Mouse (Mus musculus) cortical plate, adult 2 months (tissue): Measurements from ENCODE around the gene Rbms1. TPM values are rescaled to one million over a fixed set of nuclear protein-coding genes. Genes with fewer than 3 reads are reported as not detected.

Experiments
- H3K27ac ChIP-seq: fragments of 200-500 bp; 2 replicates; pipeline ENCODE4 v1.5.1; 2012; ENCODE audit warnings: low read length, control low read depth, inconsistent platforms; ENCODE audit not compliant: insufficient read depth
- H3K4me1 ChIP-seq: fragments of 200-500 bp; 2 replicates; pipeline ENCODE4 v1.6.1; 2011; ENCODE audit warnings: low read length; ENCODE audit not compliant: control insufficient read depth, insufficient read depth
- H3K4me3 ChIP-seq: fragments of 200-500 bp; 2 replicates; pipeline ENCODE4 v1.5.1; 2011; ENCODE audit warnings: mild to moderate bottlenecking, low read length, control low read depth; ENCODE audit not compliant: insufficient read depth
- CTCF ChIP-seq: fragments of 200-500 bp; IDR thresholded peaks from 2 replicates; pipeline ENCODE4 v1.5.1; 2011; ENCODE audit warnings: mild to moderate bottlenecking, control low read depth, low read length; ENCODE audit not compliant: insufficient read depth; ENCODE audit errors: extremely low read depth
- POLR2A ChIP-seq: fragments of 200-500 bp; IDR thresholded peaks from 2 replicates; pipeline ENCODE4 v1.6.1; 2011; ENCODE audit warnings: mild to moderate bottlenecking, low read length, control low read depth; ENCODE audit not compliant: insufficient read depth; ENCODE audit errors: extremely low read depth
- polyA plus RNA-seq: library from polyadenylated mRNA; depleted of rRNA; stranded (reverse); fragments of >200 nt; gene quantifications from 2 replicates; pipeline ENCODE4 v1.2.3, GENCODE M21; 2012; rRNA removed

Gene Rbms1
- polyA plus RNA-seq, 1 experiment: 18.8 TPM

DNA sequence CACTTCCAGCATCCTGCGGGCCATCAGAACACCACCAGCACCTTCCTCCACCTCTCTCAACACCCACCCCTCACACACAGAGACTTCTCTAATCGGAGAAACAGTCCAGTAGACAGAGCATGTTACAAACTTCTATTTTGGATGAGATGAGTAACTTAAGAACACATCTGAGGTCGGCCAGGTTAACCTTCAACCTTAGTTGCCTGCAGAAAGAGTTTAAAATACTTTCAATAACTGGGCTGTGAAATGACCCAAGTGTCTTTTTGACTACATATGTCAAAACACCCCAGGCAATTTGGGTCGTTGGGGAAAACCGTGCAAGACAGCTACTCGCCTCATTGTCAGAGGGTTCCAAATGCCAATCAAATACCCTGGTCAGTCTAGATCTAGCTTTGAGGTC is 250.5 kb downstream of the Rbms1 start:
- Histone ChIP-seq H3K27ac (no peak overlapping the region), H3K4me3 (no peak overlapping the region)

DNA sequence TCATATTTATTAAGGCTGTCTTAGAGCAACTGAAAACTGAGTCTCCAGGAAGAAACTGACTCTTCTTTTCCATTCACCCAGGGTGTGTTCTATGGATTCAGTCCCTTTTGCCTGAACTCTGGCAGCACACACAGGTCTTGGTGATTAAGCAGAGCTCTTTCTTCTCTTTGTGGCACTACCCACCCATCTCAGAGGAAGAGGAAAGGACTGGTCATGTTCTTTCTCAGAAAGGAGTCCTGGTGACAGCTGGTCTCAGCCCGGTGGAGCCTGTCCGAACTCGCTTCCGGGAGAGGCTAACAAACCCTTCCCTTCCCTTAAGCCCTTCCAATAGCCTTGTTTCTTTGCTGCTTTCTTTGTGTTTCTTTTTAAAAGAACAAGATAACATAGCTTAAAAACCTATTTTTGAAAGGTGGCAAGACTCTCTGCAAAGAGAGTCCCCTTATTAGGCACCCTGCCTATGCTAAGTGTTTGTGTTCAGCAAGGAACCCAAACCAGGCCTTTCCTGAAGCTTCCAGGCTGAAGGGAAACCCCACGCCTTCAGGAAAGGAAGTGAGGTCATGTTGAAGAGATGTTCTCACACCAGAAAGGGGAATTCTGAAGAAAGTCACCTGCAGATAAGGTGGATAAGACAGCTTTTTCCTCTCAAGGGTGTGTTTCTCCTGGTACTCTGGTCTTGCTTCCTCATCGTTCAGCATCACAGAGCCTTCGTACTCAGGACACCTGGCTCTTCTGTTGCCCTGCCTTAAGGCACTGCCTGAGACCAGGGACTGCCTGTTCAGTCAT is 251.7 kb downstream of the Rbms1 start:
- Histone ChIP-seq H3K27ac (no peak overlapping the region), H3K4me1 (no peaks in the 10 kb centered on the region), H3K4me3 (no peak overlapping the region)
- TF ChIP-seq POLR2A: no peak
- no peak for TF ChIP-seq CTCF

More for the DNA sequence above, 250.5 kb downstream of the Rbms1 start:
- no peaks in the 10 kb centered on the region for H3K4me1 ChIP-seq
- TF ChIP-seq CTCF (no peak), POLR2A (no peak)

DNA sequence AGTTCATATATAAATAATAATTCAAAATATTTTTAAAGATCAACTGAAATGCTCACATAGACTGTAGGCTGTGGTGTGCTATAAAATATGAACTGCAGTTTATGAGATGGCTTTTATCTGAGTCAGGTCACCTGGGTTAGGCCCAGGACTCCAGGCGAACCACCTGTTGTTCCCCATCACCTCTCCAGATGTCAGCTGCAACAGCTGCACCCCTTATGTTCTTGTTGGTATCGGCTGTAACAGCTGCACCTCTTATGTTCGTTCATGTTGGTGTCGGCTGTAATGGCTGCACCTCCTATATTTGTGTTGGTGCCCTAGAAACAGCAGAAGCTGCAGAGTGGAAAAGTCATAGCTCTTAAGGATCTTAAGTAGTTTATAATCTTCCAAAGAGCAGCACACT is 252.7 kb downstream of the Rbms1 start:
- H3K27ac ChIP-seq: no peak overlapping the region
- H3K4me3 ChIP-seq: no peak overlapping the region
- TF ChIP-seq POLR2A (no peak), CTCF (no peak)
- no peaks in the 10 kb centered on the region for H3K4me1 ChIP-seq

DNA sequence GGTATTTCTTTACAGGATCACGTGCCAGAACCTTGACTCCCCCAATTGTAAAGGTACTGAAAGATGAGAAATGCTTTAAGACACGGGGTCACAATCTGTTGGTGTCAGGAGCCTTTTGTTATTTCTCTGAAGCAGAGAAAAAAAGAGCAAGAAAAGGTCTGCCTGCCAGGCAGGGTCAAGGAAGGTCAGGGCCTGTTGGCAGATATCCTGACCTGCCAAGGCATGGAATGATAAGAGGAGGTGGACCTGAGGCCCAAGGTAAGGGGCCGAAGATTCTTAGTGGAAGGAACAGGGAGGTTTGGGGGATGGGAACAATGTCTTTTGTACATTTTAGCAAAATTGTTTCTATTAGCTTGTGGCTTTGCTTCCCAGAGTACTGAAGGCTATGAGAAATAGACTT is 254.3 kb downstream of the Rbms1 start:
- no peak overlapping the region for H3K27ac ChIP-seq
- no peaks in the 10 kb centered on the region for H3K4me1 ChIP-seq
- TF ChIP-seq CTCF (no peak), POLR2A (no peak)
- no peak overlapping the region for H3K4me3 ChIP-seq

DNA sequence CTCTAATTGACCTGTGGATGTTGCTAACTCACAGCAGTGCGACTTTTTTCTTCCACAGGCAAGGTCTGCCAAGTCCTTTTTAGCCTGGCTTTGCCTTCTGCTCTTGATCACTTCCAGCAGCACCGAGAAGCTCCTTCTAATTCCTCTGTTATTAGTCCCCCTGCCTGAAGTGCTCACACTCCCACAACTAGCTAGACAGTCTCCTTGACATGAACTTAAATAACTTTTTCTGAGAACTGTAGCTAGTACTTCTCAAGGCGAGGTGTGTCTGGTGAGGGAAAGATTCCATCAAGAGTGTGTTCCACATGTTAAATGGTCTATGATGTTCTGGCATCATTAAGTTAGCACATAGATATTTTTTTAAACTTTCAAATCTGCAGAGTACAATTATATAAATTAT is 256.1 kb downstream of the Rbms1 start:
- TF ChIP-seq CTCF (no peak), POLR2A (no peak)
- Histone ChIP-seq H3K4me1 (no peaks in the 10 kb centered on the region), H3K27ac (no peak overlapping the region), H3K4me3 (no peak overlapping the region)

DNA sequence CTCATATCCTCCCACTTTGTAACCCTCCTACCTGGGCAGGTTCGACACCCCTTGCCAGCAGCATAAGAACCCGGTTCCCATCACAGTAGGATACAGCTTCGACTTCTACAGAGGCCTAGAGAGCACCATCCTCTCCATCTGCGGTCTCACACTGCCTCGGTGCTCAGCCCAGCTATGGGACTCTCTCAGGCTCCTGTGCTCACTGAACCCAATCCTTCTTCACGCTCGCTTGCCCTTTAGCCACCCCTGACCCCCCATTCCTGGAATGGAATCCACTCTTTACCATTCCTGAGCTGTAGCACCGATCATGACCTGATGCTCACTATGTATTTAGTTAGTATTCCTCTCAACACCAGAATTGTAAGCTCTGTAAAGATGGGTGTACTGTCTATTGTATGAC is 257.6 kb downstream of the Rbms1 start:
- no peaks in the 10 kb centered on the region for H3K4me1 ChIP-seq
- H3K4me3 ChIP-seq: no peak overlapping the region
- TF ChIP-seq CTCF (no peak), POLR2A (no peak)
- no peak overlapping the region for H3K27ac ChIP-seq

DNA sequence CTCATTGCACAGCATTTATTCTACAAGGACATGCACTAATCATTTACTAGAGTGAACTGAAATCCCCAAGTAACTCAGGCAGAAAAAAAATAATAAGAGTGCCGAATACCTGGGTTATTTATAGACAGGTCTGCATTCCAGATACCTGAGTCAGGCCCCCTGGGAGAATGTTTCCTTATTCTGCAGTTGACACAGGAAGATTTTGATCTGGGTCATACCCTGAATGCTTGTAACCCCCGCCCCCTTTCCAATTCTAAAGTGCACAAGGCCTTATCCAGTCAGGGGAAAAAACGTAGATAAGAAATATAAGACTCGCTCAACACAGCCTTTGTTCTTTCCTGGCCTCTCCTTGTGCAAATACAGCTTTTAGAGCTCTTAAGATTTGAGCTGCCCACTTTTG is 259.7 kb downstream of the Rbms1 start:
- Histone ChIP-seq H3K4me1 (no peaks in the 10 kb centered on the region), H3K27ac (no peak overlapping the region), H3K4me3 (no peak overlapping the region)
- TF ChIP-seq CTCF (no peak), POLR2A (no peak)

DNA sequence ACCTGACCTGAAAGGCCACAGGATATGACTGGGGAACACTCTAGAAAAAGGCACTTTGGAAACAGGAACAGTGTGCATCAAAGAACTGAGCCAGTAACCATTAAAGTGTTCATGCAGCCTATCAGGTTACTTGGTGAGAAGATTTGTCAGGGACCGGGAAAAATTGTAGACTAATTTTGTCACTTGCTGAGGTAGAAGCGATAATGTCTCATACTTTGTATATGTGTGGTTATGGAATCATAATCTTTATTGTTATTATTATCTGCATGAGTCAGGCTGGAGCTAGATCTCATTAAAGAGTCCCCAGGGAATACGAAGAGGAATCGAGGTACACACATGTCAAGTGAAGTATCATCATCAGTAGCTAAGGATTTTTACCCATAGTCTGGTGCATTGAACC is 262.0 kb downstream of the Rbms1 start:
- TF ChIP-seq CTCF (no peak), POLR2A (no peak)
- no peak overlapping the region for H3K27ac ChIP-seq
- no peaks in the 10 kb centered on the region for H3K4me1 ChIP-seq

More for the DNA sequence above, 262.0 kb downstream of the Rbms1 start:
- H3K4me3 ChIP-seq: no peak overlapping the region

Other genes starting within 250 kb of the Rbms1 start
- gene Itgb6, start 240.5 kb downstream of the Rbms1 start, polyA plus RNA-seq: 0.02 TPM in 1 of 2 replicates, not detected in the other